Mouse (Mus musculus): ENCODE results near the gene Nuf2. TPM values are rescaled to one million over a fixed set of nuclear protein-coding genes. Genes with fewer than 3 reads are reported as not detected.
A peak's percentile ranks its signal among the peaks of the same experiment; 100 is the strongest.
"Not testable (repeated sequence)": the region's sequence is repeated elsewhere in the genome, so short reads cannot be mapped to it uniquely, and the experiment has no call there.

The Nuf2 gene
- polyA plus RNA-seq, 1 experiment from 2014 or later = 47.9 TPM

GRCm38 (mm10) chr1:169517899-169518517, 13.3 kb downstream of the Nuf2 start:
- ATAC-seq (ENCODE audit: low FRiP score); H3K9ac ChIP-seq; H3K27me3 ChIP-seq; H3K4me3 ChIP-seq; H3K27ac ChIP-seq; H3K4me1 ChIP-seq; H3K4me2 ChIP-seq (replicated peaks); H3K9me3 ChIP-seq (replicated peaks): not testable (repeated sequence)
- WGBS = 95% methylated on average over 7 of the region's 7 CpGs
- peaks cover 33% of the 10 kb centered on the region for H3K36me3 ChIP-seq

GRCm38 (mm10) chr1:169517376-169517892, 13.8 kb downstream of the Nuf2 start:
- no peak for ATAC-seq (ENCODE audit: low FRiP score)
- Histone ChIP-seq H3K4me3 (no peak overlapping the region), H3K4me1 (no peaks in the 10 kb centered on the region), H3K36me3 (peaks cover 30% of the 10 kb centered on the region), H3K9me3 (replicated peaks) (no peaks in the 10 kb centered on the region), H3K27ac (no peak overlapping the region), H3K4me2 (replicated peaks) (no peak overlapping the region), H3K9ac (no peak overlapping the region), H3K27me3 (no peaks in the 10 kb centered on the region)
- WGBS = 95% methylated on average over 8 of the region's 8 CpGs

GRCm38 (mm10) chr1:169506354-169506753, 24.9 kb downstream of the Nuf2 start:
- H3K9me3 ChIP-seq (replicated peaks) = no peaks in the 10 kb centered on the region

GRCm38 (mm10) chr1:169502876-169503275, 28.4 kb downstream of the Nuf2 start:
- 97% methylated on average over 3 of the region's 3 CpGs for WGBS
- Histone ChIP-seq H3K4me2 (replicated peaks) (no peak overlapping the region), H3K4me3 (no peak overlapping the region), H3K27me3 (no peaks in the 10 kb centered on the region), H3K4me1 (no peaks in the 10 kb centered on the region), H3K36me3 (peaks cover 61% of the 10 kb centered on the region), H3K9ac (no peak overlapping the region), H3K9me3 (replicated peaks) (no peaks in the 10 kb centered on the region), H3K27ac (no peak overlapping the region)
- no peak for ATAC-seq (ENCODE audit: low FRiP score)

More at GRCm38 (mm10) chr1:169506354-169506753, 24.9 kb downstream of the Nuf2 start:
- WGBS = 92% methylated on average over 6 of the region's 6 CpGs
- Histone ChIP-seq H3K4me3 (no peak overlapping the region), H3K27me3 (no peaks in the 10 kb centered on the region), H3K27ac (no peak overlapping the region), H3K36me3 (peaks cover 58% of the 10 kb centered on the region), H3K4me1 (no peaks in the 10 kb centered on the region), H3K9ac (no peak overlapping the region), H3K4me2 (replicated peaks) (no peak overlapping the region)
- ATAC-seq (ENCODE audit: low FRiP score) = no peak

- ATAC-seq (ENCODE audit: low FRiP score) = no peak
- Histone ChIP-seq H3K27me3 (no peaks in the 10 kb centered on the region), H3K9ac (no peak overlapping the region), H3K4me2 (replicated peaks) (no peak overlapping the region), H3K9me3 (replicated peaks) (no peaks in the 10 kb centered on the region), H3K27ac (no peak overlapping the region), H3K4me1 (no peaks in the 10 kb centered on the region), H3K36me3 (peaks cover 15% of the 10 kb centered on the region), H3K4me3 (no peak overlapping the region)
- 71% methylated on average over 8 of the region's 8 CpGs for WGBS
These were observed 35.6 kb downstream of the Nuf2 start for GRCm38 (mm10) chr1:169495621-169496020.

GRCm38 (mm10) chr1:169491561-169491960, 39.7 kb downstream of the Nuf2 start:
- Histone ChIP-seq H3K36me3 (no peaks in the 10 kb centered on the region), H3K9me3 (replicated peaks) (no peaks in the 10 kb centered on the region), H3K27ac (no peak overlapping the region), H3K4me1 (no peaks in the 10 kb centered on the region), H3K4me3 (no peak overlapping the region), H3K4me2 (replicated peaks) (no peak overlapping the region), H3K27me3 (no peaks in the 10 kb centered on the region), H3K9ac (no peak overlapping the region)
- no peak for ATAC-seq (ENCODE audit: low FRiP score)
- 71% methylated on average over 1 of the region's 1 CpGs for WGBS

- Histone ChIP-seq H3K9ac (no peak overlapping the region), H3K9me3 (replicated peaks) (no peaks in the 10 kb centered on the region), H3K27ac (no peak overlapping the region), H3K4me1 (no peaks in the 10 kb centered on the region), H3K27me3 (no peaks in the 10 kb centered on the region), H3K36me3 (no peaks in the 10 kb centered on the region), H3K4me3 (no peak overlapping the region), H3K4me2 (replicated peaks) (no peak overlapping the region)
- ATAC-seq (ENCODE audit: low FRiP score) = no peak
- 75% methylated on average over 6 of the region's 6 CpGs for WGBS
These were observed 45.8 kb downstream of the Nuf2 start for GRCm38 (mm10) chr1:169485408-169485885.

- H3K4me2 ChIP-seq (replicated peaks) = no peak overlapping the region
- H3K36me3 ChIP-seq = no peaks in the 10 kb centered on the region
- no peaks in the 10 kb centered on the region for H3K4me1 ChIP-seq
- no peaks in the 10 kb centered on the region for H3K27me3 ChIP-seq
- no peaks in the 10 kb centered on the region for H3K9me3 ChIP-seq (replicated peaks)
- no peak overlapping the region for H3K9ac ChIP-seq
- WGBS = 66% methylated on average over 4 of the region's 4 CpGs
- no peak for ATAC-seq (ENCODE audit: low FRiP score)
- no peak overlapping the region for H3K27ac ChIP-seq
- no peak overlapping the region for H3K4me3 ChIP-seq
These were observed 46.7 kb downstream of the Nuf2 start for GRCm38 (mm10) chr1:169484565-169484964.

GRCm38 (mm10) chr1:169482596-169483335, 48.5 kb downstream of the Nuf2 start:
- 95% methylated on average over 6 of the region's 6 CpGs for WGBS
- ATAC-seq (ENCODE audit: low FRiP score) = no peak
- Histone ChIP-seq H3K4me1 (no peaks in the 10 kb centered on the region), H3K4me2 (replicated peaks) (no peak overlapping the region), H3K4me3 (no peak overlapping the region), H3K9me3 (replicated peaks) (no peaks in the 10 kb centered on the region), H3K9ac (no peak overlapping the region), H3K27ac (no peak overlapping the region), H3K36me3 (no peaks in the 10 kb centered on the region), H3K27me3 (no peaks in the 10 kb centered on the region)

- ATAC-seq (ENCODE audit: low FRiP score) = peak; percentile 46; the same call in 1 of the 2 replicates
- Histone ChIP-seq H3K4me1 (0 out of 2 replicates have a peak, but pooled peaks cover 3% of the 10 kb centered on the region), H3K27ac (no peak overlapping the region)
These were observed 60.1 kb downstream of the Nuf2 start for GRCm38 (mm10) chr1:169471185-169471584.

GRCm38 (mm10) chr1:169467791-169468190, 63.5 kb downstream of the Nuf2 start:
- Histone ChIP-seq H3K4me2 (replicated peaks) (no peak overlapping the region), H3K4me1 (0 out of 2 replicates have a peak, but pooled peaks cover 4% of the 10 kb centered on the region), H3K27me3 (no peaks in the 10 kb centered on the region), H3K9me3 (replicated peaks) (no peaks in the 10 kb centered on the region), H3K9ac (no peak overlapping the region), H3K36me3 (no peaks in the 10 kb centered on the region), H3K27ac (no peak overlapping the region), H3K4me3 (no peak overlapping the region)
- 57% methylated on average over 5 of the region's 5 CpGs for WGBS
- no peak for ATAC-seq (ENCODE audit: low FRiP score)

More at GRCm38 (mm10) chr1:169471185-169471584, 60.1 kb downstream of the Nuf2 start:
- WGBS = 54% methylated on average over 3 of the region's 3 CpGs
- Histone ChIP-seq H3K36me3 (no peaks in the 10 kb centered on the region), H3K27me3 (no peaks in the 10 kb centered on the region), H3K9me3 (replicated peaks) (no peaks in the 10 kb centered on the region), H3K4me3 (no peak overlapping the region), H3K4me2 (replicated peaks) (no peak overlapping the region), H3K9ac (no peak overlapping the region)

- ATAC-seq (ENCODE audit: low FRiP score) = no peak
- 75% methylated on average over 15 of the region's 15 CpGs for WGBS
These were observed 68.7 kb downstream of the Nuf2 start for GRCm38 (mm10) chr1:169462386-169463115.

More at GRCm38 (mm10) chr1:169462386-169463115, 68.7 kb downstream of the Nuf2 start:
- no peaks in the 10 kb centered on the region for H3K9me3 ChIP-seq (replicated peaks)
- H3K4me2 ChIP-seq (replicated peaks) = no peak overlapping the region
- H3K4me1 ChIP-seq = peaks cover 15% of the 10 kb centered on the region
- H3K4me3 ChIP-seq = no peak overlapping the region
- H3K9ac ChIP-seq = no peak overlapping the region
- no peaks in the 10 kb centered on the region for H3K36me3 ChIP-seq
- no peak overlapping the region for H3K27ac ChIP-seq
- no peaks in the 10 kb centered on the region for H3K27me3 ChIP-seq
